Mouse (Mus musculus) forebrain, embryonic 10.5 days (tissue): Measurements from ENCODE around the gene Olfr134. TPM values are rescaled to one million over a fixed set of nuclear protein-coding genes. Genes with fewer than 3 reads are reported as not detected.
"Not testable (repeated sequence)": the region's sequence is repeated elsewhere in the genome, so short reads cannot be mapped to it uniquely, and the experiment has no call there.

ENCODE experiments used
- DNase-seq: peaks from one replicate; pipeline ENCODE4 v3.0.0-alpha.2; 2017; ENCODE audit warnings: low spot score; ENCODE audit errors: extremely low spot score
- H3K27ac ChIP-seq: fragments of 300-500 bp; sonication (generic); 2 replicates; pipeline ENCODE4 v1.5.1; 2016; ENCODE audit warnings: mild to moderate bottlenecking
- H3K27me3 ChIP-seq: fragments of 300-500 bp; sonication (generic); 2 replicates; pipeline ENCODE4 v1.6.1; 2016; ENCODE audit warnings: mild to moderate bottlenecking; ENCODE audit not compliant: poor library complexity, severe bottlenecking
- H3K36me3 ChIP-seq: fragments of 300-500 bp; sonication (generic); replicated peaks from 2 replicates; pipeline ENCODE4 v1.6.1; 2016; ENCODE audit warnings: mild to moderate bottlenecking, moderate library complexity
- H3K4me1 ChIP-seq: fragments of 300-500 bp; sonication (generic); 2 replicates; pipeline ENCODE4 v1.6.1; 2016
- H3K4me3 ChIP-seq: fragments of 300-500 bp; sonication (generic); 2 replicates; pipeline ENCODE4 v1.5.1; 2016; ENCODE audit warnings: mild to moderate bottlenecking, moderate library complexity
- H3K9me3 ChIP-seq: fragments of 300-500 bp; sonication (generic); 2 replicates; pipeline ENCODE4 v1.6.1; 2016; ENCODE audit warnings: mild to moderate bottlenecking, moderate library complexity
- WGBS: fragments of 180-500 bp; shearing (Covaris S2); methylation state at CpG from one replicate; pipeline ENCODE4 v1.1.7; 2016; 5-methylcytosine and 5-hydroxymethylcytosine counted together
- polyA plus RNA-seq: library from polyadenylated mRNA; unstranded; fragments of >200 nt; fragmentation: Nextera tagmentation; extraction: Ambion mirVana; gene quantifications from 2 replicates; pipeline ENCODE4 v1.2.1, GENCODE M21; 2016

The Olfr134 gene
- polyA plus RNA-seq = not detected in 2 replicates

DNA sequence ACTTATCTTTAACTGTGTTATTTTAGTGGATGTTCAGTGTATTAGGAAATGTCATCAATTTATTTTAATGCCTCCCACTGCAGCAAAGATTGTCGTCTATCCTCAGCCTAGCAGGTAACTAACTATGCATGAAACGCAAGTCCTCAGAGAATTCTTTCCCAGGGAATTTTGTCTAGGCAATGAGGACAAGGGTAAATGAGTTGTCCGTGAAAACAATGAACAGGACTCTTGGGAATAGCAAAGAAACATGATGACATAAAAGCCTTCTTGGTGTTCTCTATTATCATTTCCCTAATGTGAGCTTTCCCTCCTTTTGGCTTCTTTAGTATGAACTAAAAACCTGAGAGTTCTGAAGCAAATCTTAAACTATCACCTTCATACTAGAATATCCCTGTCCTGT lies at the start of gene Olfr134:
Olfr134 (plus strand) TSS at position 301 of the 400 bp plus-strand sequence.
- Histone ChIP-seq H3K36me3 (no peaks in the 10 kb centered on the region), H3K4me3 (no peak within 1 kb of the TSS), H3K27me3 (no peaks in the 10 kb centered on the region), H3K4me1 (no peaks in the 10 kb centered on the region), H3K27ac (no peak within 1 kb of the TSS), H3K9me3 (no peaks in the 10 kb centered on the region)
- no peak for DNase-seq
- WGBS = 83% methylated on average over 3 of the region's 3 CpGs

DNA sequence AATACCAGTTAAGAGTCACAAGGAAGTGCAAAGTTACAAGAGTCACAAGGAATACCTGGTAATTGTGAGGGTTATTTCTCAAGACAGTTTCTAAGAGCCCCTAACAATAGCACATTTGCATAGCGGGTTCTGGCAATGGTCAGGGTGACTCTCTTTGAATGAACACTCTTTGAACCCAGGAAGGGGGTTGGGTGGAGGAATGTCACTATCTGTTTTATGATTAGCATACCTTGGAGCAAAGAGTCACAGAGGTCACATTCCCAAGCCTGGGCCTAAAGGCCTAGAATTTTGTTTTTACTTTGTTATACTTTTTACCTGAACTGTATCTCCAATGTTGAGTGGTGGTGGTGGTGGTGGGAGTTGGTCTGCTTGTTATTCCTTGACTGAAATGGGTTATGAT lies 47.0 kb upstream of the Olfr134 start:
- not testable (repeated sequence) for H3K4me1 ChIP-seq, H3K36me3 ChIP-seq, DNase-seq, H3K27ac ChIP-seq, H3K9me3 ChIP-seq, H3K4me3 ChIP-seq, H3K27me3 ChIP-seq
- WGBS = 80% methylated on average over 1 of the region's 1 CpGs

DNA sequence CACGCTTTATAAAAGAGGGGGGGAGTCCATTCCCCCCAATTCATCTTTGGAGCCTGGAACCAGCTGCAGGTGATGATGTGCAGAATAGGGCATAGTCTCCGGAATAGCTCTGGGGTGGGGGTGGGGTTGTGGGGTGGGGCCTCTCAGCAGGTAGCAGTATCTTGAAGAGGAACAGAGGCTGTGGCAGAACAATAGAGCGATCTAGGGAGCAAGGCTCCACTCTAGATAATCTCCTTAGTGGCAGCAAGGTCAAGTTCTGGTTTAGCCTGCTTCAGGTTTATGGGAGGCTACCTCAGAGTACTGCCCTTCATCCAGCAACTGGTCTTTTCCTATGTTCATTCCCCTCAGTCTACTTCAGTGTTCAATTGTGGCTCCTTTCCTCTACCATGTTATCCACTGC lies 45.8 kb upstream of the Olfr134 start:
- H3K9me3 ChIP-seq, H3K4me3 ChIP-seq, H3K27me3 ChIP-seq, H3K27ac ChIP-seq, H3K36me3 ChIP-seq, H3K4me1 ChIP-seq, DNase-seq: not testable (repeated sequence)
- 70% methylated on average over 3 of the region's 3 CpGs for WGBS

DNA sequence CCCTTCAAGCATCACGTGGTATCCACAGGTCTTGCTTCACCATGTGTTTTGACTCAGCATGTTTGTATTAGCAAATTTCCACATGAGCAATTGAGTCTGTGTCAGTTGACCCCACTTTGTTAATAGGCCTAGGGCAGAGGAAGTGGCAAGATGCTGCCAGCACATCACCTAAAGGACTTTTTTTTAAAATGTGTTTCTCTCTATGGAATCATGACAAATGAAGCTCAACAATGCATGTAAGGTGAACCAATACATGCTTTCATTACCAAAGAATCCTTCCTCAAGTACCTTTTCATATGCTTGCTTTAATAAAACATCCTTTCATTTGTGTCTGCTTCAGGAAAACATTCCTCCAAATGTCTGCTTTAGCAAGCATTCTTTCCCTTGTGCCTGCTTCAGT lies 36.8 kb upstream of the Olfr134 start, which contains the start of gene Olfr132:
Olfr132 (minus strand) TSS at position 101 of the 400 bp plus-strand sequence.
- WGBS = 65% methylated on average over 1 of the region's 1 CpGs
- Histone ChIP-seq H3K9me3 (no peaks in the 10 kb centered on the region), H3K27ac (no peak within 1 kb of the TSS), H3K27me3 (no peaks in the 10 kb centered on the region), H3K4me3 (no peak within 1 kb of the TSS), H3K36me3 (no peaks in the 10 kb centered on the region), H3K4me1 (no peaks in the 10 kb centered on the region)
- DNase-seq = no peak

DNA sequence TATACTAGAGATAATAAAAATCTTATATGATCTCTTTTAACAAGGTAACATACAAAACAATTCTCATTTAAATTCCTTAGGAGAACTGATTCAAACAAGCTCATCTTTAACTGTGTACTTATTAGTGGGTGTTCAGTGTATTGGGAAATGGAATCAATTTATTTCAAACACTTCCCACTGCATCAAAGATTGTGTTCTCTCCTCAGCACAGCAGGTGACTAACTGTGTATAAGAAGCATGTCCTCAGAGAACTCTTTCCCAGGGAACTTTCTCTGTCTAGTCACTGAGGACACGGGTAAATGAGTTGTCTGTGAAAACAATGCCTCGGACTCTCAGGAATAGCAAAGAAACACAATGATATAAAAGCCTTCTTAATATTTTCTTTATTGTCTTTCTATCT lies 26.2 kb upstream of the Olfr134 start, which contains the start of gene Olfr133:
Olfr133 (plus strand) TSS at position 301 of the 400 bp plus-strand sequence.
- no peak for DNase-seq

DNA sequence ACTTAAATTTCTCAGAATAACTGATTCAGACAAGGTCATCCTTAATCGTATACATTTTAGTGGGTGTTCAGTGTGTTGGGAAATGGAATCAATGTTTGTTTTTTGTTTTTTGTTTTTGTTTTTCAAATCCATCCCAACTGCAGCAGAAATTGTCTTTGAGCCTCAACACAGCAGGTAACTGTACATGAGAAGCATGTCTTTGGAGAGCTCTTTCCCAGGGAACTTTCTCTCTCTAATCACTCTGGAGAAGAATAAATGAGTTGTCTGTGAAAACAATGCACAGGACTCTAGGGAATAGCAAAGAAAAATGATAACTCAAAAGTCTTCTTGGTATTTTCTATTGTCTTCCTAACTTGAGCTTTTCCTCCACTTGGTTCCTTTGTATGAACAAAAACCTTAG lies 32.8 kb downstream of the Olfr134 start, which contains the start of gene Olfr135:
Olfr135 (plus strand) TSS at position 301 of the 400 bp plus-strand sequence.
- Histone ChIP-seq H3K27me3 (no peaks in the 10 kb centered on the region), H3K9me3 (peaks cover 4% of the 10 kb centered on the region; the same call in 1 of the 2 replicates), H3K27ac (no peak within 1 kb of the TSS), H3K4me3 (no peak within 1 kb of the TSS), H3K36me3 (no peaks in the 10 kb centered on the region), H3K4me1 (no peaks in the 10 kb centered on the region)
- WGBS = 97% methylated on average over 1 of the region's 1 CpGs
- DNase-seq = no peak

More for the DNA sequence above, 26.2 kb upstream of the Olfr134 start, which contains the start of gene Olfr133:
- WGBS = 74% methylated on average over 2 of the region's 2 CpGs
- Histone ChIP-seq H3K36me3 (no peaks in the 10 kb centered on the region), H3K27ac (no peak within 1 kb of the TSS), H3K4me3 (no peak within 1 kb of the TSS), H3K27me3 (no peaks in the 10 kb centered on the region), H3K4me1 (no peaks in the 10 kb centered on the region), H3K9me3 (no peaks in the 10 kb centered on the region; the same call in 1 of the 2 replicates)

Other genes starting within 250 kb of the Olfr134 start
- not detected in 2 replicates for gene Olfr761, start 218.3 kb upstream of the Olfr134 start, polyA plus RNA-seq
- gene Olfr129, start 111.3 kb upstream of the Olfr134 start, polyA plus RNA-seq = not detected in 2 replicates
- gene Olfr130, start 107.5 kb upstream of the Olfr134 start, polyA plus RNA-seq = not detected in 2 replicates
- gene Olfr131, start 82.7 kb upstream of the Olfr134 start, polyA plus RNA-seq = not detected in 2 replicates
- gene Olfr132, start 36.9 kb upstream of the Olfr134 start, polyA plus RNA-seq = not detected in 2 replicates
- gene Olfr133, start 26.1 kb upstream of the Olfr134 start, polyA plus RNA-seq = not detected in 2 replicates
- gene Olfr135, start 32.9 kb downstream of the Olfr134 start, polyA plus RNA-seq = not detected in 2 replicates
- gene Olfr138, start 89.6 kb downstream of the Olfr134 start, polyA plus RNA-seq = not detected in 2 replicates
- gene Olfr137, start 136.2 kb downstream of the Olfr134 start, polyA plus RNA-seq = not detected in 2 replicates
- not detected in 2 replicates for gene Olfr136, start 158.4 kb downstream of the Olfr134 start, polyA plus RNA-seq
- gene Esp36, start 248.8 kb downstream of the Olfr134 start, polyA plus RNA-seq = not detected in 2 replicates